Mouse (Mus musculus): ENCODE data around the gene Adm.

Gene Adm

DNA sequence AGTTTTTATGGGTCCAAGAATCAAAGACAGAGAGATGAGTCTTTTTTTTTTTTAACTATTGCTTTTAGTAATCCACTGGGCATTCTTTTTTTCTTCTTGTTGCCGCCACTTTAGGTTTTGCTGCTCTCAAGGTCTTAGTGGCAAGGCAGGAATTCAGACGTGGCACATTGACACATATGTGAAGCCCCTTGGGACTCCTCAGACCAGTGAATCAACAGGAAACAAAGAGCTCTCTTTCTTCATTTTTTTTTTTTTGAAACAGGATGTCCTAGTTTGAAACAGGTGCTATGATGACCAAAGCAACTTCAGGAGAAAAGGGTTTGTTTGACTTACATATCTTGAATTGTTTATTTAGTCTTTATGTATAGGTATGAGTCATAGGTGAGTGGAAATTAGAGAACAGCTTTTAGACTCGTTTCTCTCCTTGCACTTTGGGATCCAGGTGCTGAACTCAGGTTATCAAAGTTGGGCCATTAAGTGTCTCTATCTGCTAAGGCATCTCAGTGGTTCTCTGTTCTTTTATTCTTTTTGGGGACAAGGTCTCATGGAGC is 31.0 kb downstream of the Adm start:
- DNase-seq (ENCODE audit: low read depth, low spot score): no peak

DNA sequence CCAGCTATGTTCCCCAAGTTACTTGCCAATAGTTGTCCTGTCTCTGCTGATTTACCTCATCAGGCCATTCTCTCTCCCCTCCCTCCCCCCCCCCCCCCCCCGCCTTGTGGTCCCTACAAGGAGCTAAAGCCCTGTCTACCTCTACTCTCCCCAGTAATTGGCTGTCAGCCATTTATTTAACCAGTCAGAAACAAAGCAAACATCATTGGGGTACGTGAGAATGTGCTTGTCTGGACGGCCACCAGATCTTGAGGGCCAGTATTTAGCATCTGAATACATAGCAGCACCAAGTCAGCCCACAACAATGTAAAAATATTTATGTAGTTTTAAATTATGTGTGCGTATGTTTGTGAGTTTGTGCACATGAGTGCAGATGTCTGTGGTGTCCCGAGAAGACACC is 39.1 kb downstream of the Adm start:
- DNase-seq (ENCODE audit: low read depth, low spot score): no peak

DNA sequence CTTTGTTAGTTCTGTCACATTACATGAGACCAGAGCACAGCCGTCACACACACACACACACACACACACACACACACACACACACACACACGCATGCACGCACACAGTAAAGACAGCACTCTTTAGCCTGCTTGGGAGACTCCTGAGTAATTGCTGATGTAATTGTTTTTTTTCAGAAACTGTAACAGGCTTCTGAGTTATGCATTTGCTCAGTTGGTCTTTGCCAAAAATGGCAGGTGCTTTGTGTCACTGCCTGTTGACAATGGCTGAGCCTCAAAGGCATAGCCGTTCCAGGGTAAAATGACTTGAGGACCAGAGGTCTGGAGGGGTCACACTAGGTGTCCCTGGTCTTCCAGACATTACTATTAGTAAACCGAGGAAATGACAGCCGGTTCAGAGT is 40.8 kb downstream of the Adm start:
- DNase-seq (ENCODE audit: low read depth, low spot score): no peak

DNA sequence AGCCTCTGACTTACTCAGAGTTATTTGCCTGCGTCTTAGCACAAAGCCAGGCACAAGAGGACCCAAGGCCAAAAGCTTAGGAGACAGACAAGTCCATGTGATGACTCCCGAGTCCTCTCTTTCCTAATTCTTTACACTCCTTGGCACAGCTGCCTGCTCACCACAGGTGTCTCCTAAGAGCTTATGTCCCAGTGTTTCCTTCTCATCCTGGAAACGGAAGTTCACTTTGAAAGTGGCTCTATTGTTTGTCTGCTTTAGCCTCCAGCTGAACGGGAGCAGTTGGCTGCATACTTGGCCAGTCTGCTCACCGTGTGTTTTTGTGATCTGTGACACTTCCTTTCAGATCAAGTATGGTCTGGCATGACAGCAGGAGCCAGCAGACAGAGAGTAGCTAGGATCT is 41.3 kb downstream of the Adm start:
- DNase-seq (ENCODE audit: low read depth, low spot score): no peak

DNA sequence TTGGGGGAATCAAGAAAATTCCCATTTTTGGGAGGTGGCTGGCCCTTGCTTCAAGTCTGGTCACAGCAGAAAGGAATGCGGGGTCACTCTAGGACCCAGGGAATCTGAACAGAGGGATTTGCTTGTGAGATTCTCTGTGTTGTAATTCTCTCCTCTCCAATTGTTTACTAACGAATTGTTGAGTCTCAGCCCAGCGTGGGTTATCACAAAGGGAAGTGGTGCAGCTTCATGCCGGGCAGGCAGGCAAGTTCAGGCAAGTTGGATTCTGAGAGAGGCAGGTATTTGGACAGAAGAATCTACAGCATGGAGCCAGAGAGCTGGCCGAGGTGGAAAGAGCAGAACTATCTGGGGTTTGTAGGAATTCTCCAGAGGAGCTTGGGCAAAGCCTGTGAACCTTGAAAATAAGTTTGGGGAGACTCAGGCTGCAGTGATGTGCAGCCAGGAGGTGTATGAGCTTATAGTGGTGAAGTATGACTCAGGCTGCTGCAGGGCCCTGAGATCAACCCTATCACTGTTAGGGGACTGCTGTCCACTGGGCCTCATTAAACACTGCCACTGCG is 43.7 kb downstream of the Adm start:
- DNase-seq (ENCODE audit: low read depth, low spot score): no peak

All from CD4-positive helper T cell, adult 2 months (primary cell).